Mouse (Mus musculus): Measurements from ENCODE around the gene Akap5. TPM values are rescaled to one million over a fixed set of nuclear protein-coding genes. Genes with fewer than 3 reads are reported as not detected.

The Akap5 gene
- total and polyA plus RNA-seq, 2 experiments from 2014 or later = 0.50 to 1.1 TPM

GRCm38 (mm10) chr12:76333688-76334087 lies 9.0 kb downstream of the Akap5 start:
- H3K9ac ChIP-seq (replicated peaks; ENCODE audit: low read depth, low read length) = no peak overlapping the region
- no peak overlapping the region for H3K4me2 ChIP-seq (ENCODE audit: low read depth, low read length)
- no peaks in the 10 kb centered on the region for H3K4me1 ChIP-seq (ENCODE audit: control insufficient read depth, insufficient read depth)
- DNase-seq (ENCODE audit: low spot score) (no peak), ATAC-seq (ENCODE audit: insufficient read depth, low read depth) (no peak)
- no peaks in the 10 kb centered on the region for H3K27me3 ChIP-seq (ENCODE audit: control insufficient read depth, insufficient read depth, low read length)
- no peaks in the 10 kb centered on the region for H3K9me3 ChIP-seq (replicated peaks; ENCODE audit: control insufficient read depth, low read length)
- no peak overlapping the region for H3K27ac ChIP-seq (ENCODE audit: low read depth)
- H3K36me3 ChIP-seq (replicated peaks; ENCODE audit: control insufficient read depth, insufficient read depth, low read length) = 0 out of 2 replicates have a peak, but pooled peaks cover 3% of the 10 kb centered on the region
- WGBS = 85% methylated on average over 5 of the region's 5 CpGs
- TF ChIP-seq CTCF (IDR thresholded peaks at IDR 0.05; ENCODE audit: low read depth) (no peak), EP300 (IDR thresholded peaks at IDR 0.05; ENCODE audit: low read depth) (no peak)
- H3K4me3 ChIP-seq (ENCODE audit: low read depth, low read length) = no peak overlapping the region

- DNase-seq (ENCODE audit: low spot score) (no peak), ATAC-seq (ENCODE audit: insufficient read depth, low read depth) (no peak)
- Histone ChIP-seq H3K27ac (ENCODE audit: low read depth) (no peak overlapping the region), H3K36me3 (replicated peaks; ENCODE audit: control insufficient read depth, insufficient read depth, low read length) (no peaks in the 10 kb centered on the region), H3K4me3 (ENCODE audit: low read depth, low read length) (no peak overlapping the region), H3K9me3 (replicated peaks; ENCODE audit: control insufficient read depth, low read length) (no peaks in the 10 kb centered on the region), H3K27me3 (ENCODE audit: control insufficient read depth, insufficient read depth, low read length) (no peaks in the 10 kb centered on the region), H3K9ac (replicated peaks; ENCODE audit: low read depth, low read length) (no peak overlapping the region), H3K4me1 (ENCODE audit: control insufficient read depth, insufficient read depth) (no peaks in the 10 kb centered on the region), H3K4me2 (ENCODE audit: low read depth, low read length) (no peak overlapping the region)
- no peak for TF ChIP-seq CTCF (IDR thresholded peaks at IDR 0.05; ENCODE audit: low read depth)
- TF ChIP-seq EP300 (IDR thresholded peaks at IDR 0.05; ENCODE audit: low read depth) = no peak
- WGBS = 78% methylated on average over 5 of the region's 5 CpGs
Observed at GRCm38 (mm10) chr12:76335641-76336040, 10.9 kb downstream of the Akap5 start.

DNA sequence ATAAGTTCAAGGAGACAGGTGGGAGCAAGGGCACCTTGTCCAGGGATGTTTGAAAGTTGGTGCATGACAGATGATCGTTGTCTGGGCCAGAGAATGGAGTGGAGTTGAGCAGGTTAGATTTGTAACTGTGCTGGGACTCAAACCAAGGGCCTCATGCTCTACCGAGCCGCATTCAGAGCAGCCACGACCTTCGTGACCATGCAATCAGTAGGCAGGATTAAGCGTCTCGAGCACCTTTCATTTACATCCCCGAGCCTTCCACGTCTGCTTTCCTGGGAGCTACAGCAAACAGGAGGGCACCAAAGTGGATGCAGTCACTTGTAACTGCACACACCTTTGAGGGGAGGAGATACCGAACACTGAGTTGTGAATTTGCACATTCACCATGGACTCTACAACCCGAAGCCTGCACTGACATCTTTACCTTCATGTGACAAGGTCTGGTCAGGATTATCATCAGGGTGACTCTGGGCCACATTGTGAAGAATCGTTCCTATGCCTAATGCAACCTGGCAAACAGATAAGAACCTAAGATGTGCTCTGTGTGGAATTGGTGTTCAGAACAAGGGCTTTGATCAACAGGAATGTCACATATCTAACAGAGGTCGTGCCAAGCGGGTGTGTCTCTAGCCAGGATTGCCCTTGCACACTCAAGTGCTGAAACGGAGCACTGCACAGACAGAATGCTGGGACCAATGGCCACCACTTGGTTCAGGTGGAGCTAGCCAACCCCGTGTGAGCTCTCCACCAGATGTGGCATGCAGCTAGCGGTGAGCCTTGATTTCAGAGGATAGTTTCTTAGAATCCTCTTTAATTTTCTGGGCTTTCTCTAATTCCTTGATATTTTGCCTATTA lies 11.6 kb downstream of the Akap5 start:
- Histone ChIP-seq H3K9me3 (replicated peaks; ENCODE audit: control insufficient read depth, low read length) (no peaks in the 10 kb centered on the region), H3K27ac (ENCODE audit: low read depth) (no peak overlapping the region), H3K9ac (replicated peaks; ENCODE audit: low read depth, low read length) (no peak overlapping the region), H3K27me3 (ENCODE audit: control insufficient read depth, insufficient read depth, low read length) (no peaks in the 10 kb centered on the region), H3K4me3 (ENCODE audit: low read depth, low read length) (no peak overlapping the region), H3K4me1 (ENCODE audit: control insufficient read depth, insufficient read depth) (no peaks in the 10 kb centered on the region), H3K36me3 (replicated peaks; ENCODE audit: control insufficient read depth, insufficient read depth, low read length) (no peaks in the 10 kb centered on the region), H3K4me2 (ENCODE audit: low read depth, low read length) (no peak overlapping the region)
- DNase-seq (ENCODE audit: low spot score) = no peak
- no peak for TF ChIP-seq EP300 (IDR thresholded peaks at IDR 0.05; ENCODE audit: low read depth)
- TF ChIP-seq CTCF (IDR thresholded peaks at IDR 0.05; ENCODE audit: low read depth) = no peak
- WGBS = 54% methylated on average over 17 of the region's 17 CpGs
- ATAC-seq (ENCODE audit: insufficient read depth, low read depth) = no peak

DNA sequence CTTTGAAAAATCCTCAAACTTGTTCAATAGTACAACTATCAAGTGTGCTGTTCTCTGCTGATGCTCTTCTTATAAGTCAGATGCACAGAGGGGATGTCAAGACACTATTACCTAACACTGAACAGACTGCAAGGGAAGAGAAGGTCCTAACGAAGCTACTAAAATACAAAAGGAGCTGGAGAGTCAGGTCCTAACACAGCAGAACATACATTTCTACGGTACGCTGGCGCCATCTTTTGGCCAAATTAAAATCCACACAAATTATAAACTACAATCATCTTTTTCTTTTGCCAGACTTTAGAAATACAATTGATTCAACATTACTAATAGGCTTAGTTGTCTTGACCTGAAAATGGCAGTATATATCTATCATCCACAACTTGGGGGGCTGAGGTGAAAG lies 16.4 kb downstream of the Akap5 start:
- Histone ChIP-seq H3K9me3 (replicated peaks; ENCODE audit: control insufficient read depth, low read length) (no peaks in the 10 kb centered on the region), H3K27ac (ENCODE audit: low read depth) (no peak overlapping the region), H3K9ac (replicated peaks; ENCODE audit: low read depth, low read length) (no peak overlapping the region), H3K4me2 (ENCODE audit: low read depth, low read length) (no peak overlapping the region), H3K4me3 (ENCODE audit: low read depth, low read length) (no peak overlapping the region), H3K27me3 (ENCODE audit: control insufficient read depth, insufficient read depth, low read length) (no peaks in the 10 kb centered on the region), H3K4me1 (ENCODE audit: control insufficient read depth, insufficient read depth) (no peaks in the 10 kb centered on the region), H3K36me3 (replicated peaks; ENCODE audit: control insufficient read depth, insufficient read depth, low read length) (no peaks in the 10 kb centered on the region; the same call in none of the 2 replicates)
- DNase-seq (ENCODE audit: low spot score) (peak; percentile 68), ATAC-seq (ENCODE audit: insufficient read depth, low read depth) (no peak)
- 4% methylated on average over 4 of the region's 4 CpGs for WGBS
- TF ChIP-seq EP300 (IDR thresholded peaks at IDR 0.05; ENCODE audit: low read depth) (no peak), CTCF (IDR thresholded peaks at IDR 0.05; ENCODE audit: low read depth) (peak; percentile 77)

- WGBS = 83% methylated on average over 5 of the region's 6 CpGs
- no peak for DNase-seq (ENCODE audit: low spot score)
Observed at GRCm38 (mm10) chr12:76345759-76346455, 21.2 kb downstream of the Akap5 start.

More at GRCm38 (mm10) chr12:76345759-76346455, 21.2 kb downstream of the Akap5 start:
- Histone ChIP-seq H3K4me3 (ENCODE audit: low read depth, low read length) (no peak overlapping the region), H3K27me3 (ENCODE audit: control insufficient read depth, insufficient read depth, low read length) (no peaks in the 10 kb centered on the region), H3K9me3 (replicated peaks; ENCODE audit: control insufficient read depth, low read length) (no peaks in the 10 kb centered on the region), H3K27ac (ENCODE audit: low read depth) (no peak overlapping the region), H3K36me3 (replicated peaks; ENCODE audit: control insufficient read depth, insufficient read depth, low read length) (peaks cover 21% of the 10 kb centered on the region), H3K4me1 (ENCODE audit: control insufficient read depth, insufficient read depth) (no peaks in the 10 kb centered on the region), H3K4me2 (ENCODE audit: low read depth, low read length) (no peak overlapping the region), H3K9ac (replicated peaks; ENCODE audit: low read depth, low read length) (no peak overlapping the region)
- TF ChIP-seq CTCF (IDR thresholded peaks at IDR 0.05; ENCODE audit: low read depth) (peak; percentile 55), EP300 (IDR thresholded peaks at IDR 0.05; ENCODE audit: low read depth) (no peak)
- ATAC-seq (ENCODE audit: insufficient read depth, low read depth) = no peak
